Mouse (Mus musculus) bone marrow, adult 2 months (tissue): ENCODE results near the gene Map3k5.

Experiments
- CTCF ChIP-seq: fragments of 200-500 bp; IDR thresholded peaks from 2 replicates; pipeline ENCODE4 v1.5.1; 2011; ENCODE audit warnings: low read length, control low read depth; ENCODE audit not compliant: control insufficient read depth, insufficient read depth
- POLR2A ChIP-seq: fragments of 200-500 bp; IDR thresholded peaks from 2 replicates; pipeline ENCODE4 v1.6.1; 2011; ENCODE audit warnings: low read depth, mild to moderate bottlenecking, control low read depth, low read length, borderline replicate concordance; ENCODE audit not compliant: control insufficient read depth

GRCm38 (mm10) chr10:20056859-20057644, 122.8 kb downstream of the Map3k5 start:
- TF ChIP-seq POLR2A (no peak), CTCF (no peak)
